Mouse (Mus musculus) hindbrain, embryonic 10.5 days (tissue): Measurements from ENCODE around the gene Afp. TPM values are rescaled to one million over a fixed set of nuclear protein-coding genes. Genes with fewer than 3 reads are reported as not detected.
A peak's percentile ranks its signal among the peaks of the same experiment; 100 is the strongest.

Source experiments
- DNase-seq: peaks from one replicate; pipeline ENCODE4 v3.0.0-alpha.2; 2017; ENCODE audit warnings: low spot score
- H3K27ac ChIP-seq: fragments of 300-500 bp; sonication (generic); 2 replicates; pipeline ENCODE4 v1.5.1; 2016; ENCODE audit warnings: mild to moderate bottlenecking, moderate library complexity
- H3K27me3 ChIP-seq: fragments of 300-500 bp; sonication (generic); 2 replicates; pipeline ENCODE4 v1.6.1; 2016; ENCODE audit warnings: mild to moderate bottlenecking; ENCODE audit not compliant: poor library complexity, insufficient read depth, severe bottlenecking
- H3K36me3 ChIP-seq: fragments of 300-500 bp; sonication (generic); 2 replicates; pipeline ENCODE4 v1.6.1; 2016; ENCODE audit warnings: mild to moderate bottlenecking, moderate library complexity
- H3K4me1 ChIP-seq: fragments of 300-500 bp; sonication (generic); replicated peaks from 2 replicates; pipeline ENCODE4 v1.6.1; 2016; ENCODE audit warnings: mild to moderate bottlenecking
- H3K4me3 ChIP-seq: fragments of 300-500 bp; sonication (generic); 2 replicates; pipeline ENCODE4 v1.5.1; 2016; ENCODE audit warnings: mild to moderate bottlenecking, moderate library complexity
- H3K9me3 ChIP-seq: fragments of 300-500 bp; sonication (generic); 2 replicates; pipeline ENCODE4 v1.6.1; 2016; ENCODE audit warnings: mild to moderate bottlenecking, moderate library complexity
- WGBS: fragments of 180-500 bp; shearing (Covaris S2); methylation state at CpG from one replicate; pipeline ENCODE4 v1.1.7; 2016; 5-methylcytosine and 5-hydroxymethylcytosine counted together
- polyA plus RNA-seq: library from polyadenylated mRNA; unstranded; fragments of >200 nt; fragmentation: Nextera tagmentation; extraction: Ambion mirVana; gene quantifications from 2 replicates; pipeline ENCODE4 v1.2.1, GENCODE M21; 2016

The Afp gene
- 0.24 and 0.61 TPM in 2 replicates for polyA plus RNA-seq

GRCm38 (mm10) chr5:90490518-90490917, at the start of gene Afp:
Afp (plus strand) TSS chr5:90490737.
- Histone ChIP-seq H3K36me3 (no peaks in the 10 kb centered on the region), H3K4me3 (no peak within 1 kb of the TSS), H3K9me3 (no peaks in the 10 kb centered on the region), H3K27ac (no peak within 1 kb of the TSS), H3K4me1 (no peaks in the 10 kb centered on the region), H3K27me3 (no peaks in the 10 kb centered on the region)
- WGBS: 89% methylated on average over 7 of the region's 7 CpGs
- no peak for DNase-seq

GRCm38 (mm10) chr5:90447577-90447976, 43.0 kb upstream of the Afp start:
- whole genome bisulfite sequencing: 87% methylated on average over 3 of the region's 3 CpGs
- Histone ChIP-seq H3K4me3 (no peak overlapping the region), H3K36me3 (no peaks in the 10 kb centered on the region), H3K4me1 (no peaks in the 10 kb centered on the region), H3K27me3 (no peaks in the 10 kb centered on the region), H3K9me3 (no peaks in the 10 kb centered on the region), H3K27ac (no peak overlapping the region)
- DNase-seq: no peak

GRCm38 (mm10) chr5:90449961-90450360, 40.6 kb upstream of the Afp start:
- Histone ChIP-seq H3K9me3 (no peaks in the 10 kb centered on the region), H3K36me3 (no peaks in the 10 kb centered on the region), H3K4me1 (no peaks in the 10 kb centered on the region), H3K27ac (no peak overlapping the region), H3K27me3 (no peaks in the 10 kb centered on the region), H3K4me3 (no peak overlapping the region)
- WGBS: 84% methylated on average over 5 of the region's 5 CpGs
- no peak for DNase-seq

- WGBS: 81% methylated on average over 4 of the region's 4 CpGs
- no peaks in the 10 kb centered on the region for H3K4me1 ChIP-seq
- no peaks in the 10 kb centered on the region for H3K27me3 ChIP-seq
- no peak overlapping the region for H3K4me3 ChIP-seq
- H3K9me3 ChIP-seq: no peaks in the 10 kb centered on the region
- H3K27ac ChIP-seq: no peak overlapping the region
- DNase-seq: no peak
- no peaks in the 10 kb centered on the region for H3K36me3 ChIP-seq
Measured at GRCm38 (mm10) chr5:90452711-90453110, 37.8 kb upstream of the Afp start.

- 88% methylated on average over 1 of the region's 1 CpGs for WGBS
Measured at GRCm38 (mm10) chr5:90457241-90457640, 33.3 kb upstream of the Afp start.

GRCm38 (mm10) chr5:90458727-90459126, 31.8 kb upstream of the Afp start:
- WGBS: 81% methylated on average over 5 of the region's 5 CpGs

More at GRCm38 (mm10) chr5:90457241-90457640, 33.3 kb upstream of the Afp start:
- no peaks in the 10 kb centered on the region for H3K36me3 ChIP-seq
- no peaks in the 10 kb centered on the region for H3K27me3 ChIP-seq
- H3K4me3 ChIP-seq: no peak overlapping the region
- no peak overlapping the region for H3K27ac ChIP-seq
- no peak for DNase-seq
- H3K4me1 ChIP-seq: no peaks in the 10 kb centered on the region
- H3K9me3 ChIP-seq: no peaks in the 10 kb centered on the region

GRCm38 (mm10) chr5:90460619-90461018, 29.9 kb upstream of the Afp start, which contains the start of gene Alb:
Alb (plus strand) TSS chr5:90460897.
- WGBS: 94% methylated on average over 8 of the region's 8 CpGs
- Histone ChIP-seq H3K4me1 (no peaks in the 10 kb centered on the region), H3K27me3 (no peaks in the 10 kb centered on the region), H3K27ac (no peak within 1 kb of the TSS), H3K9me3 (no peaks in the 10 kb centered on the region), H3K4me3 (no peak within 1 kb of the TSS), H3K36me3 (no peaks in the 10 kb centered on the region)
- no peak for DNase-seq

More at GRCm38 (mm10) chr5:90458727-90459126, 31.8 kb upstream of the Afp start:
- H3K4me1 ChIP-seq: no peaks in the 10 kb centered on the region
- no peak overlapping the region for H3K27ac ChIP-seq
- H3K9me3 ChIP-seq: no peaks in the 10 kb centered on the region
- H3K27me3 ChIP-seq: no peaks in the 10 kb centered on the region
- H3K4me3 ChIP-seq: no peak overlapping the region
- H3K36me3 ChIP-seq: no peaks in the 10 kb centered on the region
- no peak for DNase-seq

GRCm38 (mm10) chr5:90466806-90467205, 23.7 kb upstream of the Afp start:
- H3K27ac ChIP-seq: no peak overlapping the region
- H3K4me1 ChIP-seq: peaks cover 6% of the 10 kb centered on the region
- no peaks in the 10 kb centered on the region for H3K9me3 ChIP-seq
- DNase-seq: no peak
- H3K4me3 ChIP-seq: no peak overlapping the region
- no peaks in the 10 kb centered on the region for H3K27me3 ChIP-seq
- WGBS: 77% methylated on average over 4 of the region's 4 CpGs
- no peaks in the 10 kb centered on the region for H3K36me3 ChIP-seq

GRCm38 (mm10) chr5:90467245-90467644, 23.3 kb upstream of the Afp start:
- Histone ChIP-seq H3K36me3 (no peaks in the 10 kb centered on the region), H3K27ac (no peak overlapping the region), H3K9me3 (no peaks in the 10 kb centered on the region), H3K4me1 (peaks cover 6% of the 10 kb centered on the region), H3K27me3 (no peaks in the 10 kb centered on the region), H3K4me3 (no peak overlapping the region)
- WGBS: 17% methylated on average over 6 of the region's 6 CpGs
- DNase-seq: peak; percentile 70

GRCm38 (mm10) chr5:90470836-90471235, 19.7 kb upstream of the Afp start:
- no peak for DNase-seq
- WGBS: 90% methylated on average over 3 of the region's 3 CpGs
- H3K27ac ChIP-seq: no peak overlapping the region
- H3K36me3 ChIP-seq: no peaks in the 10 kb centered on the region
- H3K9me3 ChIP-seq: no peaks in the 10 kb centered on the region
- H3K4me3 ChIP-seq: no peak overlapping the region
- H3K4me1 ChIP-seq: peaks cover 6% of the 10 kb centered on the region
- no peaks in the 10 kb centered on the region for H3K27me3 ChIP-seq

GRCm38 (mm10) chr5:90473902-90474301, 16.6 kb upstream of the Afp start:
- no peak overlapping the region for H3K4me3 ChIP-seq
- H3K36me3 ChIP-seq: no peaks in the 10 kb centered on the region
- DNase-seq: no peak
- no peaks in the 10 kb centered on the region for H3K27me3 ChIP-seq
- H3K9me3 ChIP-seq: no peaks in the 10 kb centered on the region
- H3K4me1 ChIP-seq: no peaks in the 10 kb centered on the region
- 90% methylated on average over 4 of the region's 4 CpGs for WGBS
- H3K27ac ChIP-seq: no peak overlapping the region

GRCm38 (mm10) chr5:90474369-90474768, 16.2 kb upstream of the Afp start:
- Histone ChIP-seq H3K36me3 (no peaks in the 10 kb centered on the region), H3K4me3 (no peak overlapping the region)
- no peak for DNase-seq

GRCm38 (mm10) chr5:90476741-90477140, 13.8 kb upstream of the Afp start:
- Histone ChIP-seq H3K27me3 (no peaks in the 10 kb centered on the region), H3K36me3 (no peaks in the 10 kb centered on the region), H3K27ac (no peak overlapping the region), H3K4me1 (no peaks in the 10 kb centered on the region), H3K4me3 (no peak overlapping the region), H3K9me3 (no peaks in the 10 kb centered on the region)
- WGBS: 85% methylated on average over 3 of the region's 3 CpGs
- DNase-seq: no peak

More at GRCm38 (mm10) chr5:90474369-90474768, 16.2 kb upstream of the Afp start:
- Histone ChIP-seq H3K27ac (no peak overlapping the region), H3K27me3 (no peaks in the 10 kb centered on the region), H3K4me1 (no peaks in the 10 kb centered on the region), H3K9me3 (no peaks in the 10 kb centered on the region)
- 94% methylated on average over 5 of the region's 5 CpGs for whole genome bisulfite sequencing
